Mouse (Mus musculus) MEL (cell line): ENCODE results near the gene Fndc8.

ENCODE experiments used
- MAFK ChIP-seq: IDR thresholded peaks from 2 replicates; pipeline ENCODE4 v1.6.1; 2011; ENCODE audit warnings: low read depth, mild to moderate bottlenecking, low read length, improper control_type of control experiment, borderline replicate concordance
- POLR2AphosphoS2 ChIP-seq: IDR thresholded peaks from 2 replicates; pipeline ENCODE4 v1.6.1; 2011; ENCODE audit warnings: low read length, improper control_type of control experiment

GRCm38 (mm10) chr11:82877726-82878344 lies 14.1 kb upstream of the Fndc8 start:
- TF ChIP-seq POLR2AphosphoS2 = no peak
- no peak for TF ChIP-seq MAFK
